Mouse (Mus musculus) G1E (cell line): ENCODE measurements around the gene Slc17a3. TPM values are rescaled to one million over a fixed set of nuclear protein-coding genes. Genes with fewer than 3 reads are reported as not detected.

Experiments
- ATAC-seq: 2 replicates; pipeline ENCODE4 v1.8.0; 2016; ENCODE audit warnings: mild to moderate bottlenecking; ENCODE audit not compliant: insufficient number of reproducible peaks, poor library complexity, low FRiP score, severe bottlenecking; ENCODE audit errors: extremely low read depth
- DNase-seq: peaks from one replicate; pipeline ENCODE4 v3.0.0; 2012; ENCODE audit warnings: low spot score
- H3K27me3 ChIP-seq: 2 replicates; pipeline ENCODE4 v1.6.1; 2012; ENCODE audit warnings: mild to moderate bottlenecking, low read length, inconsistent platforms; ENCODE audit not compliant: insufficient read depth
- H3K36me3 ChIP-seq: replicated peaks from 2 replicates; pipeline ENCODE3; 2012; ENCODE audit warnings: mild to moderate bottlenecking, inconsistent platforms
- H3K4me1 ChIP-seq: 2 replicates; pipeline ENCODE4 v1.6.1; 2012; ENCODE audit warnings: low read depth, low read length, inconsistent platforms, mixed read lengths; ENCODE audit not compliant: insufficient read depth
- H3K4me3 ChIP-seq: 2 replicates; pipeline ENCODE4 v1.5.1; 2012; ENCODE audit warnings: low read depth, mild to moderate bottlenecking, inconsistent platforms, low read length, moderate library complexity, mixed read lengths
- H3K9me3 ChIP-seq: replicated peaks from 2 replicates; pipeline ENCODE4 v1.6.1; 2012; ENCODE audit warnings: inconsistent platforms
- CTCF ChIP-seq: IDR thresholded peaks from 2 replicates; pipeline ENCODE4 v1.5.1; 2012; ENCODE audit warnings: low read depth, low read length, inconsistent platforms, mixed read lengths
- GATA1 ChIP-seq: IDR thresholded peaks from 2 replicates; pipeline ENCODE4 v1.6.1; 2012; ENCODE audit warnings: borderline replicate concordance, low read length, inconsistent platforms, mixed read lengths
- GATA2 ChIP-seq: IDR thresholded peaks from 2 replicates; pipeline ENCODE4 v1.6.1; 2012; ENCODE audit warnings: low read depth, low read length, inconsistent platforms, borderline replicate concordance
- POLR2AphosphoS5 ChIP-seq: IDR thresholded peaks from 2 replicates; pipeline ENCODE4 v1.6.1; 2012; ENCODE audit warnings: low read depth, low read length, inconsistent platforms; ENCODE audit not compliant: insufficient replicate concordance
- TAL1 ChIP-seq: conservative IDR thresholded peaks from 2 replicates; pipeline ENCODE4 v1.6.1; 2012; ENCODE audit warnings: low read depth, low read length, inconsistent platforms, mixed read lengths
- polyA plus RNA-seq: library from polyadenylated mRNA; stranded (reverse); fragments of >175 nt; gene quantifications from 2 replicates; pipeline ENCODE4 v1.2.3, GENCODE M21; 2012
- total RNA-seq, 2 experiments: library from RNA; stranded (forward) in 1 of 2; stranded (reverse) in 1 of 2; fragments of 200-1000 nt in 1 of 2; fragments of >200 nt in 1 of 2; fragmentation: Nextera tagmentation in 1 of 2; gene quantifications; 2 replicates each; pipeline ENCODE4 v1.2.3; 2014 to 2017

Gene Slc17a3
- total and polyA plus RNA-seq, 3 experiments: 0.22 TPM; not detected in 2

DNA sequence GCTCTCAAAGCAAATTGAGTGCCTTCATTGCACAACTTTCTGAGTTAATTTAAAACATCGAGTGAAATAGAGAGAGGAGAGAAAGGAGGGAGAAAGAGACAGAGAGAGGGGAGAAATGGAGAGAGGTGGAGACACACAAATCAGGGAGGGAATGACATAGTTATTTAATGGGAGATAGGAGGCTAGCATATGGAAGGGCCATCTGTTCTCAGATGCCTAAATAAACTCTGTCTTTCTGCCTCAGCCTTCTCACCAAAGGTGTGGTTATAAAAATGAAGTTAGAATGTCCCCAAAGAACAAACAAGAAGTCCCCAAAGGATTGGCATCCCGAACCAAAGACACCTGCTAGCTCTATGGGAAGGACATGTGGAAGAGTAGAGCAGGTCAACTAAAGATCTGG is 10.1 kb downstream of the Slc17a3 start:
- no peak for TF ChIP-seq GATA1
- no peak for TF ChIP-seq TAL1
- TF ChIP-seq CTCF: no peak
- no peak for TF ChIP-seq GATA2
- TF ChIP-seq POLR2AphosphoS5: no peak
- no peak overlapping the region for H3K4me3 ChIP-seq
- H3K27me3 ChIP-seq: peaks cover 4% of the 10 kb centered on the region
- DNase-seq (no peak), ATAC-seq (no peak)
- no peaks in the 10 kb centered on the region for H3K4me1 ChIP-seq
- H3K36me3 ChIP-seq: no peaks in the 10 kb centered on the region
- H3K9me3 ChIP-seq: no peaks in the 10 kb centered on the region

DNA sequence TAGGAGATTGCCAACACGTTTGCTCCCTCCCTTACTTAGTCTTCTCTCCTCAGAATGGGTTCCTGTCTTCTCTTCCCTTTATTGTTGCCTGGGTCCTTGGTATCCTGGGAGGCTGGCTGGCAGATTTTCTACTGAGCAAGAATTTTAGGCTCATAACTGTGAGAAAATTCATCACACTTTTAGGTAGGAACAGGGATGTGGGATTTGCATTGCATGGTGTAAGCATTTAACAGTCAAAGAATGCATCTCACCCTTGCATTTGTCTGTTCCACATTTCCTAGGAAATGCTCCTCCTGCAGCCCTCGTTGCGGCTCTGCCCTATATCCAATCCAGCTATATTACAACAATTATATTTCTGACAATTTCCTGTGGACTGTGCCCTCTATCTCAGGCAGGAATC is 17.2 kb downstream of the Slc17a3 start:
- TF ChIP-seq TAL1: no peak
- TF ChIP-seq POLR2AphosphoS5: no peak
- TF ChIP-seq GATA2: no peak
- TF ChIP-seq GATA1: no peak
- TF ChIP-seq CTCF: no peak
- H3K27me3 ChIP-seq: no peaks in the 10 kb centered on the region
- H3K4me3 ChIP-seq: no peak overlapping the region
- ATAC-seq: no peak
- DNase-seq: no peak
- no peaks in the 10 kb centered on the region for H3K4me1 ChIP-seq
- no peaks in the 10 kb centered on the region for H3K9me3 ChIP-seq
- H3K36me3 ChIP-seq: no peaks in the 10 kb centered on the region

GRCm38 (mm10) chr13:23861815-23862214 is 22.6 kb downstream of the Slc17a3 start:
- H3K27me3 ChIP-seq: no peaks in the 10 kb centered on the region
- ATAC-seq (no peak), DNase-seq (no peak)
- no peak overlapping the region for H3K4me3 ChIP-seq
- TF ChIP-seq TAL1: no peak
- no peak for TF ChIP-seq CTCF
- no peak for TF ChIP-seq GATA2
- no peak for TF ChIP-seq GATA1
- no peak for TF ChIP-seq POLR2AphosphoS5
- no peaks in the 10 kb centered on the region for H3K9me3 ChIP-seq
- H3K4me1 ChIP-seq: no peaks in the 10 kb centered on the region
- H3K36me3 ChIP-seq: no peaks in the 10 kb centered on the region

GRCm38 (mm10) chr13:23864711-23865110 is 25.5 kb downstream of the Slc17a3 start:
- TF ChIP-seq CTCF (no peak), GATA1 (no peak), GATA2 (no peak), TAL1 (no peak), POLR2AphosphoS5 (no peak)
- no peaks in the 10 kb centered on the region for H3K4me1 ChIP-seq
- H3K36me3 ChIP-seq: no peaks in the 10 kb centered on the region
- ATAC-seq: no peak
- no peak for DNase-seq
- H3K9me3 ChIP-seq: no peaks in the 10 kb centered on the region
- H3K27me3 ChIP-seq: peaks cover under 1% of the 10 kb centered on the region; the same call in 1 of the 2 replicates
- H3K4me3 ChIP-seq: no peak overlapping the region

- Histone ChIP-seq H3K27me3 (peaks cover 2% of the 10 kb centered on the region; the same call in 1 of the 2 replicates), H3K4me1 (no peaks in the 10 kb centered on the region), H3K9me3 (no peaks in the 10 kb centered on the region), H3K36me3 (no peaks in the 10 kb centered on the region), H3K4me3 (no peak overlapping the region)
- TF ChIP-seq GATA1 (no peak), GATA2 (no peak), CTCF (no peak), POLR2AphosphoS5 (no peak), TAL1 (no peak)
- ATAC-seq (no peak), DNase-seq (no peak)
Measured at GRCm38 (mm10) chr13:23866086-23866710, 27.0 kb downstream of the Slc17a3 start.

- peaks cover 2% of the 10 kb centered on the region; the same call in 1 of the 2 replicates for H3K27me3 ChIP-seq
- no peaks in the 10 kb centered on the region for H3K9me3 ChIP-seq
- DNase-seq (no peak), ATAC-seq (no peak)
- H3K36me3 ChIP-seq: no peaks in the 10 kb centered on the region
- H3K4me3 ChIP-seq: no peak overlapping the region
- TF ChIP-seq GATA1: no peak
- TF ChIP-seq CTCF: no peak
- TF ChIP-seq GATA2: no peak
- no peak for TF ChIP-seq TAL1
- no peak for TF ChIP-seq POLR2AphosphoS5
- no peaks in the 10 kb centered on the region for H3K4me1 ChIP-seq
Measured at GRCm38 (mm10) chr13:23867000-23867399, 27.8 kb downstream of the Slc17a3 start.
